Mouse (Mus musculus) skeletal muscle tissue, adult 2 months (tissue): Measurements from ENCODE around the gene Gm15085.
"Not testable (repeated sequence)": the region's sequence is repeated elsewhere in the genome, so short reads cannot be mapped to it uniquely, and the experiment has no call there.

Source experiments
- DNase-seq: peaks from one replicate; pipeline ENCODE4 v3.0.0-alpha.2; 2012; ENCODE audit warnings: low read depth, low spot score

Gene Gm15085

GRCm38 (mm10) chrX:149447317-149447716 lies at the start of gene Gm15085:
Gm15085 (plus strand) TSS chrX:149447617.
- not testable (repeated sequence) for DNase-seq
